Mouse (Mus musculus) bone marrow macrophage, adult 2 months (primary cell): Measurements from ENCODE around the gene Plcl2.

Source experiments
- CTCF ChIP-seq: IDR thresholded peaks from 2 replicates; pipeline ENCODE4 v1.5.1; 2012; ENCODE audit warnings: low read depth, mild to moderate bottlenecking, low read length, moderate library complexity
- POLR2A ChIP-seq: IDR thresholded peaks from 2 replicates; pipeline ENCODE4 v1.6.1; 2012; ENCODE audit warnings: mild to moderate bottlenecking, low read depth, low read length, borderline replicate concordance

- no peak for TF ChIP-seq CTCF
- TF ChIP-seq POLR2A: no peak
Measured at GRCm38 (mm10) chr17:50574161-50574560, 65.0 kb downstream of the Plcl2 start.
